Mouse (Mus musculus) embryonic facial prominence, embryonic 11.5 days (tissue): ENCODE data around the gene Gm42906. TPM values are rescaled to one million over a fixed set of nuclear protein-coding genes. Genes with fewer than 3 reads are reported as not detected.

Experiments used
- ATAC-seq: fragments of 200-750 bp; cut with Nextera tagmentation; replicated peaks from 2 replicates; pipeline ENCODE4 v1.8.0; 2017; ENCODE audit warnings: low read depth; ENCODE audit not compliant: insufficient number of reproducible peaks, low FRiP score, low TSS enrichment
- DNase-seq: peaks from one replicate; pipeline ENCODE4 v3.0.0-alpha.2; 2015; ENCODE audit warnings: low spot score
- H3K27ac ChIP-seq: fragments of 300-500 bp; sonication (generic); replicated peaks from 2 replicates; pipeline ENCODE4 v1.5.1; 2014; ENCODE audit warnings: mild to moderate bottlenecking, low read depth, low read length, control low read depth
- H3K27me3 ChIP-seq: fragments of 300-500 bp; sonication (generic); 2 replicates; pipeline ENCODE4 v1.6.1; 2014; ENCODE audit warnings: mild to moderate bottlenecking, low read length, moderate library complexity, mixed read lengths; ENCODE audit not compliant: control insufficient read depth, insufficient read depth
- H3K36me3 ChIP-seq: fragments of 300-500 bp; sonication (generic); replicated peaks from 2 replicates; pipeline ENCODE4 v1.6.1; 2014; ENCODE audit warnings: low read depth, mild to moderate bottlenecking, low read length, moderate library complexity, mixed read lengths; ENCODE audit not compliant: control insufficient read depth, insufficient read depth
- H3K4me1 ChIP-seq: fragments of 300-500 bp; sonication (generic); 2 replicates; pipeline ENCODE4 v1.6.1; 2014; ENCODE audit warnings: low read length, mixed read lengths; ENCODE audit not compliant: control insufficient read depth, insufficient read depth
- H3K4me2 ChIP-seq: fragments of 300-500 bp; sonication (generic); 2 replicates; pipeline ENCODE4 v1.6.1; 2014; ENCODE audit warnings: low read depth, mild to moderate bottlenecking, control low read depth, low read length, moderate library complexity
- H3K4me3 ChIP-seq: fragments of 300-500 bp; sonication (generic); 2 replicates; pipeline ENCODE4 v1.5.1; 2014; ENCODE audit warnings: low read depth, low read length, control low read depth
- H3K9ac ChIP-seq: fragments of 300-500 bp; sonication (generic); replicated peaks from 2 replicates; pipeline ENCODE4 v1.6.1; 2014; ENCODE audit warnings: mild to moderate bottlenecking, control low read depth, low read length
- H3K9me3 ChIP-seq: fragments of 300-500 bp; sonication (generic); replicated peaks from 2 replicates; pipeline ENCODE4 v1.6.1; 2016; ENCODE audit warnings: mild to moderate bottlenecking, low read length, inconsistent platforms, mixed read lengths; ENCODE audit not compliant: control insufficient read depth
- WGBS: fragments of 180-500 bp; shearing (Covaris S2); extraction: QIAGEN DNeasy Blood & Tissue Kit; methylation state at CpG from one replicate; pipeline ENCODE4 v1.1.7; 2014; 5-methylcytosine and 5-hydroxymethylcytosine counted together
- polyA plus RNA-seq: library from polyadenylated mRNA; unstranded; fragments of >200 nt; fragmentation: Nextera tagmentation; extraction: Ambion mirVana; gene quantifications from 2 replicates; pipeline ENCODE4 v1.2.1, GENCODE M21; 2014

Gene Gm42906
- polyA plus RNA-seq, 1 experiment from 2014 or later = not detected

GRCm38 (mm10) chr5:151018450-151018849 lies 409.5 kb downstream of the Gm42906 start:
- Histone ChIP-seq H3K9ac (no peak overlapping the region), H3K4me1 (no peaks in the 10 kb centered on the region), H3K36me3 (no peaks in the 10 kb centered on the region), H3K27me3 (no peaks in the 10 kb centered on the region), H3K9me3 (no peaks in the 10 kb centered on the region), H3K4me2 (no peak overlapping the region), H3K27ac (no peak overlapping the region), H3K4me3 (no peak overlapping the region)
- ATAC-seq (no peak), DNase-seq (no peak)
- whole genome bisulfite sequencing = 83% methylated on average over 5 of the region's 5 CpGs

Other genes with a start within 250 kb of the Gm42906 start
- 3.4 and 3.9 TPM in 2 replicates for gene Stard13, start 194.3 kb downstream of the Gm42906 start, polyA plus RNA-seq
- 0.14 and 0.21 TPM in 2 replicates for gene Vmn2r18, start 177.9 kb upstream of the Gm42906 start, polyA plus RNA-seq
- 146 and 162 TPM in 2 replicates for gene Rfc3, start 223.1 kb upstream of the Gm42906 start, polyA plus RNA-seq